Mouse (Mus musculus) gonadal fat pad, adult 2 months (tissue): ENCODE data around the gene Mex3a. TPM values are rescaled to one million over a fixed set of nuclear protein-coding genes. Genes with fewer than 3 reads are reported as not detected.

ENCODE experiments used
- DNase-seq: peaks from one replicate; pipeline ENCODE4 v3.0.0-alpha.2; 2012; ENCODE audit warnings: low read depth
- polyA plus RNA-seq: library from polyadenylated mRNA; depleted of rRNA; stranded (reverse); fragments of >200 nt; gene quantifications from 2 replicates; pipeline ENCODE4 v1.2.3, GENCODE M21; 2012

Mex3a gene
- polyA plus RNA-seq, 1 experiment = 2.0 TPM

DNA sequence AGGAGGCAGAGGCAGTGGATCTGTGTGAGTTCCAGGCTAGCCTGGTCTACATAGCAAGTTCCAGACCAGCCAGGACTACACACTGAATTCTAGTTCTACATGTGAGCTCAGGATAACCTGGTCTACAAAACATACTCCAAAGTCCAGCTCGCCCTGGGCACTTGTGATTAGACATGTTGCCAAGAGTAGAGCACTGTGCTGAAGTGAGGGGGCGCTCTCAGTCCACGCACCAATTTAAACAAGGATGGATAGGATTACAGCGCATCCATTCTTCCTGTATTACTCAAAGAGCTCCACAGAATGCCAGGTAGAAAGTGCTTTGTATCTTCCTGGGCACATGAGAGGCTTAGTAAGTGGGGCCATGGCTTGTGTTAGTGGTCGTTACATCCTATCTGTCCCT lies 12.3 kb downstream of the Mex3a start:
- no peak for DNase-seq

DNA sequence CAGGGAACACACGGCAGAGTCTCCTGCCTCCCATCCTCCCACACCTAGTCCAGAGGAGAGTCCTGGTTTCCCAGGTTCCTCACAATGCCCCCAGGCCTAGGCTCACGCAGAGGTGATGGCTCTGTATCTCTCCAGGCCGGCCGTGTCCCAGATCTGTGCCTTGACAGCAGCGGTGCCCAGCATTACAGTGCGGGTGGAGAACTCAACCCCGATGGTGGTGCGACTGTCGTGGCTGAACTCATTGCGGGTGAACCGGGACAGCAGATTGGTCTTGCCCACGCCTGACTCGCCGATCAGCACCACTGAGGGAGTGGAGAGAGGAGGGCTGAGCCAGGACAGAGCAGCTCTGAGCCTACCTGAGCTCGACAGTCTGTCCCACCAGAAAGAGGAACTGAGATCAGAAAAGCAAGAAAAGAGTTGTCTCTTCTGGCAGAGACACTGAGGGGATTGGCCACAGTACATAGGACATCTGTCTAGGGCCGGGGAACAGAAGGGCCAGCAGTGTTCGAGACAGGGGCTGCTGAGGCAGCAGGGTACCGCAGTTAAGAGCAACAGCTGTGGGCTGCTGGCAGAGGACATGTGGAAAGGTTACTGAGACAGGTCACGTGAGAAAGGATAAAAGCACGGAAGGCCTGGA lies 12.9 kb downstream of the Mex3a start:
- no peak for DNase-seq

DNA sequence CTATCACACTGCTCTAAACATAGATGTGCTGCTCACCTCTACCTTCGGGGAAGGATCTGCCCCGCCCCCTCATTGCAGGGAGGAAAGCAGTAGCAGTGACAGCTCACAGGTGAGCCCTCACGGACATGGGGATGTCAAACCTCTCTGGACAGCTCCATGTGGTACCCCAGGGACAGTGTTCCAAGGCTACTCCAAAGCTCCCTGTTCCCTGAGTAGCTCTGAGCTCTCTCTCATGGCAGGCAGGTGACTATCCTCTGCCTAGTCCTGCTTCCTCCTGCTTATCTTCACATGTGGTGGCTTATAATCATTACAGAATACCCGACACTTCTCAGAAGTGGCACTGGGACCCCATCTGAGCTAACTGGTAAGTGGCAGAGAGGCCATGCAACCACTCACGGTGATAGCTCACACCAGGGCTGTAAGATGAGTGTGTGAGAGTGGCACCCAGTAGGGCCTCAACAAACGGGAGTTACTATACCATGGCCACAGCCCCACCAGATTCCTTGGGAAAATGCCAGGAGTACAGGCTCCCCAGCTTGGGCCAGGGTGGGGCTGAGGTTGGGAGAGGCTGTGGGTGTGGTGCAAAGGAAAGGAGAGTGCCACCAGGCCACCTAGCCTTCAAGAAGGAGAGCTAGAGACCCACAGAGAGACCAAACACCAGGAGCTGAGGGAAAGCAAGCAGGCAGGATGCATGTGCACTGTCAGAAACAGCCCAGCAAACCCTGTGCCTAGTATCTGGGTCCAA lies 14.7 kb downstream of the Mex3a start:
- no peak for DNase-seq

DNA sequence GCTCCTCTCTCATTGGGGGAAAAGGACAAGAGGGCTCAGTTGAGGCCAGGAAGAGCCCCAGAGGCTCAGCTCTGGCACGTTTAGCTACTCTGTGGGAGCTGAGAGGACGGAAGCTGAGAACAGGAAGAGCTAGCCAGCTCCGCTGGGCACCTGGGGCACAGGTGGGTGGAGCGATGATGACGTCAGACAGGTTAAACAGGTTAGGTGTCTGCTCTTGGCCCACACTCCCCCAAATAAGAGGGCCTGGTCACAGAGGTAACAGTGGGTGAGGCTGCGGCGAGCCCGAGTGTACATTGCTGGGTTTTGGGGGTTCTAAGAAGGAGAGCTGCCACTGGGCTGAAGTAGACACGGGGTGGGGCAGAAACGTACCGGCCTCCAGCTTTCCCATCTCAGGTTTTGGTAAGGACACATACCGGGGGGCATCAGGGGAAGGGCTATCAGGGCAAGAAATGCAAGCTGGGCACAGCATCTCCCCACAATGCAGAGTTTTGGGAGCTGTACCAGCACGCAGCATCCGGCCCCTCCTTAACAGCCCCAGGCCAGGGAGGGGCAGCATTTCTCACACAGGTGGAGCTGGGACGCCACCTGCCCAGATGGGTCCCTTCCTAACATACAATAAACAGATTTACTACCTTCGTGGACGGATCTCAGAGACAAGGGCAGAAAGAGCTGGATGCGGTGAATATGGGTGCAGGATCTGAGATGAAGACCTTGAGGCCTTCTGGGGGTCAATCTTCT lies 16.2 kb downstream of the Mex3a start, which contains the start of gene Rab25:
Gene Rab25, minus strand, starts transcription at position 121 of the 738 bp plus-strand sequence.
- DNase-seq = no peak

DNA sequence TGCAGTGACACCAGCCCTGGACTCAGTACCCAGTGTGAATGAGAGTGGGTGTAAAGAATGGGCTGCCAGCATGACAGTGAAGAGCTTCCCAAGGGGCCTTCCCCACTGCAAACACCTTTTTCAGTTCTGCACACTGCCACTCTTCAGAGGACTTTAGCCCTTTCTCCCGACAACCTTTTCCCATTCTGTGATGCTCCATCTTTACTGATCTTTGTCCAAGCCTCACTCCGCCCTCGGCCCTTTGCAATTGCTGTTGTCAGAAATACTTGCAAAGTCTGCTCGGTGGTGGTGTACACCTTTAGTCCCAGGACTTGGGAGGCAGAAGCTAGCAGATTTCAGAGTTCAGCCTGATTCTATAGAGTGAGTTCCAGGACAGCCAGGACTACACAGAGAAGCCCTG lies 19.4 kb downstream of the Mex3a start:
- no peak for DNase-seq

DNA sequence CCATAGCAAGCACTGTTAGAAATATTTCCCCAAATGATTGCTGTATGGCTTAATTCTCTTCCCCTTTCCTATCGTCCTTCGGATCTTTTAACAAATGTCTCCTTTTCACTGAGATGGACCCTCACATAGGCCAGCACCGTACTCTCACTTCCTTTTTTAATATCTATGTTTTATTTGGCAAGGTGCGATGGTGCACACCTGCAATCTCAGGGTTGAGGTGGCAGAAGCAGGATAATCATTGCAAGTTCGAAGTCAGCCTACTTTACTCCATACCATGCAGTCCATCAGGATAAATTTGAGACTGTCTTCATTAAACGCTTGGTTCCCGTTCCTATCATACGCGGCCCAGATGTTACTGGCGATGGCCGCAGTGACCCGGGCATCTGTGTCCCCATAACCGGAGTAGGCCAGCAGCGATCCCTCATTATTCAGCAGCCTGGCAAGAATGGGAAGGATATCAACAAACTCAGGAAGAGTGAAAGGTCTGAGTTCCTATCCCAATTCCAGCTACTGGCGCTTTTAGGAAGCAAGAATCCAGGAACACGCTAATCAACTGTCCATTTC lies 20.0 kb downstream of the Mex3a start:
- DNase-seq = no peak

DNA sequence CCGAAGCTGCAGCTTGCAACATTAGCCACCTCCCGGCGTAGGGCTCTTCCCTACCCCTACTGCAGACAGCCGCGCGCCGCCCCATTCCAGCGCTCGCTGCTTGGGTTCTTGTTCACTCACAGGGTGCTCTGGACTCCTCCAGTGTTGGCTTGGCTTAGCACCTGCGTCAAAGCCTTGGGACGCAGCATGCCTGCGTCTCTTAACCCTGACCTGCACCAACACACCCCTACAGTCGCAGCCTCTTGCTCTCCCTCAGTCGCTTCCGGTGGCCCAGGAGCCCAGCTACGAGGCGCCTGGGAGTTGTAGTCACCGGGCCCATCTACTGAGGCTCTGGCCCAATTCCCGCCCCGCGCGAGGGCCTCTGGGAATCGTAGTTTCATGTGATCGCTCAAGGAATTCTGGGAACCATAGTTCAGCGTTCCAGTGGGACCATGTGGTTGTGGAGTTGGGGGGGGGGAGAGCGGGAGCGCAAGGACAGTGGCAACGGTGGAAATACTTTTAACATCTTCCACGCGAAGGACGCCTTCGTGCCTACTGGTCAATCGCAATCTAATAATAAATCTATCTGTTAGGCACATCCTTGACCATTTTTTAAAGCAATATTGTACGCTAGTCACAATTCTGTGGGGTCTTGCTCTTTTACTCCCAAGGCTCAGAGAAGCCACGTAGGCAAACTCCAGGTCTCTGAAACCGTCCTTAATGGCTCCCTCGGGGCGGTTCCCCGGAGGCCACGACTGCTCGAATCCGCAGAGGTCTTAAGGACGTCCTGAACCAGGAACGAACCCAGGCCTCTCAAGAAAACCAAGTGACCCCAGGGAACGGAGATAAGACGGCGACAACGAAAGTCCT lies 20.7 kb downstream of the Mex3a start, which contains the start of gene Lamtor2:
Gene Lamtor2, minus strand, starts transcription at position 399 of the 849 bp plus-strand sequence.
- peak; percentile 90 for DNase-seq

DNA sequence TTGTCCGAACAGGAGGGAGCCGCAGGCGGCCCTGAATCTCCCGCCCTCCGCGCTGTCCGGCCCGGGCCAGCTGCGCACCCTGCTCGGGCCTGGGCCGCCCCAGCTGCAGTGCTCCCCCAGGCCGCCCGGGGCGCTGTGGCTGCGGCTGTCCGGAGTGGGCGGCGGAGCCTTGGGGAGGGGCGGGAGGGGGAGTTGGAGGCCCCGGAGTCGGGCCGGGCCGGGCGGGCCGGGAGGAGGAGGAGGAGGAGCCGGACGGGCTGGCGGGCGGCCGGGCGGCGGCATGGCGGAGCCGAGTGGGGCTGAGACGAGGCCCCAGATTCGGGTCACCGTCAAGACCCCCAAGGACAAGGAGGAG lies 21.3 kb downstream of the Mex3a start, which contains the start of gene Ubqln4:
Gene Ubqln4, plus strand, starts transcription at position 234 of the 355 bp plus-strand sequence.
- no peak for DNase-seq

DNA sequence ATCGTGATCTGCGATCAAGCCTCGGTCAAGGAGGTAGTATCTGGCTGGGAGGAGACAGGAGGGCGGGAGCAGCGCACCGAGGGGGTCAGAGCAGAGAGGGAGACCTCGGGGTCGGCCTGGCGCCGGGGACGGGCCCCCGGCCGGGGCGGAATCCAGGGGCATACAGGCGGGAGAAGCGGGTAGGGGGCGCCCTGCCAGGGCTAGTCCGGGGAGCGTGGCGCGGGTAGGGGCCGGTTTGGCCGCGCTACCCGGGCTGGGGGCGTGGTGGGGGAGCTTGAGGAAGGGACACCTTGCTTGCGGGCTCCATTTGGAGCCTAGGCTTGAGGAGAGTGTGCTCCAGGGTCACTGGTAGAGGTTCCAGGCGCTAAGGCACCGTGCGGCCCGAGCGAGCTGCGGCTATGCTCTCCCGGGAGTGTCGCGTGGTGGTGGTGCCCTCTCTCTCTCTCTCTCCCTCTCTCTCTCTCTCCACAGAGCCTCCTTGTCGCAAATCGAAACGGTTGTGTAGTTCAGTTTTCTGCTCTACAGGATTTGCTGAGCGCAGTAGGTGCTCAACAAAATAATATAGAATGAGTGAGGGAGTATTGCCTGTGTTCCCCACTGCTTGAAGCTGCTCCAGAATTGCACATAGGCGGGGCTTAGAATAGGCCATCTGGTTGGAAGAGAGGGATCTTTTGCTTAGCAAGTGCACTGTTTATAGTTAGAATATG lies 21.8 kb downstream of the Mex3a start:
- no peak for DNase-seq

DNA sequence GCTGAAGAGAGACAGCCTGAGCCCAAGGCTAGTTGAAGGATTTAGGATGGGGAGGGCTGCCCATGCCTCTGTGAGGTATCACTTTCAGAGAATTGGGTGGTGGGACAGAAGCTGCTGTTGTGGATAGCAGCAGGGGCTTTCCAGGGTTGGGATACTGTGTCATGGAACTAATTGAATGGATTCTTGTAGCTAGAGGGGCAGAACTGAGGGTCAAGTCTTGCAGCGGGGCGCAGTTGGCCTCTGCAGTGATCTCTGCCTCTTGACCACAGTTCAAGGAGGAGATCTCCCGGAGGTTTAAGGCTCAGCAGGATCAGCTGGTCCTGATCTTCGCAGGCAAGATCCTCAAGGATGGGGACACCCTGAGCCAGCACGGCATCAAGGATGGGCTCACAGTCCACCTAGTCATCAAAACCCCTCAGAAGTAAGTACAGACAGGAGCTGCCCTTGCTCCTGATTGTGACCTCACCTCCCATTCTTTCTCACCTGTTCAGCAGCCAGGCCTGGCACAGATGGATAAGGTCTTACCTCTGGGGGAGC lies 22.9 kb downstream of the Mex3a start:
- no peak for DNase-seq

DNA sequence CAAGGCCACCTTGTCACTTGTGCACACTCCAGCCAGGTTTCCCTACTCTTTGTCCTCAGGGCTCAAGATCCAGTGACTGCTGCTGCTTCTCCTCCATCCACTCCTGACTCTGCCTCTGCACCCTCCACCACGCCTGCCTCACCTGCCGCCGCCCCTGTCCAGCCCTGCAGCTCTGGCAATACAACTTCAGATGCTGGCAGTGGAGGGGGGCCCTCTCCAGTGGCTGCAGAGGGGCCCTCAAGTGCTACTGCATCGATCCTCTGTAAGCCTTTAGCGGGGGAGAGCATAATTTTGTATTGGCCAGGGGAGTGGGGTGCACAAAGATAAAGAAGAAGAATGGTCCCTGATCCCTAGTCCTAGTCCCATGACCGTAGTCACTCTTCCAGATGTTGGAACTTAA lies 23.5 kb downstream of the Mex3a start:
- no peak for DNase-seq

DNA sequence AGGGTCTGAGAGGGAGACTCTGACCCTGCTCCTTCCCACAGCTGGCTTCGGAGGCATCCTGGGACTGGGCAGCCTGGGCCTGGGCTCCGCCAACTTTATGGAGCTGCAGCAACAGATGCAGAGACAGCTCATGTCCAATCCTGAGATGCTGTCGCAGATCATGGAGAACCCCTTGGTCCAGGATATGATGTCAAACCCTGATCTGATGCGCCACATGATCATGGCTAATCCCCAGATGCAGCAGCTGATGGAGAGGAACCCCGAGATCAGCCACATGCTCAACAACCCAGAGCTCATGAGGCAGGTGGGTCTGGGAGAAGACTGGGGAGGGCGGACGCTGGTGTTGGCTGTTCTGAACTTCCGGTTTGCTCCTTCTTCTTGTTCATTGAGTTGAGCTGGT lies 24.4 kb downstream of the Mex3a start:
- DNase-seq = no peak

DNA sequence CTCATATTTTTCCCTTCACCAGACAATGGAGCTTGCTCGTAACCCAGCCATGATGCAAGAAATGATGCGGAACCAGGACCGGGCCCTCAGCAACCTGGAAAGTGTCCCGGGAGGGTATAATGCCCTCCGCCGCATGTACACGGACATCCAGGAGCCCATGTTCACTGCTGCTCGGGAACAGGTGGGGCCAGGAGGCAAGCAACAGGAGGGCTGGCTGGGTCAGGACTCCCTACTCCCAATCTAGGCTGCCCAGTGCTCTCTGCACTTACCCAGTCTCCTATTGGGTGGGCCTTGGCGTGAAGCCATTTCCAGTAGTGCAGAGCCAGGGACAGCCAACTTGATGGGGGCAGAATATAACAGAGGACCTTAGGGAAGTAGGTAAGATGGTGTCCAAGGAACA lies 27.4 kb downstream of the Mex3a start:
- no peak for DNase-seq

DNA sequence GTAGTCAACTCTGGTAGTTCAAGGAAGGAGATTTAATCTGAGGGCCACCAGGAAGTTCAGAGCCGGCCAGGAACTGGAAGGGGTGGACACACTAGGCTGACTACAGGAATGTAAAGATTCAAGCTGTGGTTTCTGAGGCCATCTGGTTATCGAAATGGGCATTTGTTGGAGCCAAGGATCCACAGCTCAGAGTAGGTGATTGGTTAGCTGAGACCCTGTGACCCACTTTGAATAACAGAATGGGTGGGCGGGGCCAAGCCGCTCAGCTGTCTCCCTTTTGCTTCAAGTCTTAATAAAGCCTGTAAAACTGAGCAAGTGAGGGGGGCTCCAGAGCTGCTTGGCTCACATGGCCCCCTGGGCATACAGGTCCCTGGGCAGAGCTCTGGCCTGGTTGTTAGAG lies 29.8 kb downstream of the Mex3a start:
- no peak for DNase-seq

DNA sequence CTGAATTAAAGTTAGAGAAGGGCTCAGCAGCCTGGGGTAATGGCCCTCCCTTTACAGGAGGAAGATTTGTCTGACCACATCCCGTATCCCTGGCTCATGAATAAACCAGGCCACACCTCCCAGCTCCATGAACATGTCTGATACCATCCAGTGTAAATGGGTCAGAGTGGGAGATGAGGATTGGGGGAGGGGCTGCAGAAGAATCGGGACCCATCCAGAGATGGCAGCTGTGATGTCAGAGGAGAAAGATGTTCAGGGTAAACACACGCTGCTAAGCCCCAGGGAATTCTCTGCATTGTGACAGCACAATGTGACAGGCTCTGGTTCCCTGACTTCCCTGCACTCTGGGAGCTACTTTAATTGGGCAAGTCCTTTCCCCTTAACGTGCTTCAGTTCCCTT lies 31.2 kb downstream of the Mex3a start:
- no peak for DNase-seq

DNA sequence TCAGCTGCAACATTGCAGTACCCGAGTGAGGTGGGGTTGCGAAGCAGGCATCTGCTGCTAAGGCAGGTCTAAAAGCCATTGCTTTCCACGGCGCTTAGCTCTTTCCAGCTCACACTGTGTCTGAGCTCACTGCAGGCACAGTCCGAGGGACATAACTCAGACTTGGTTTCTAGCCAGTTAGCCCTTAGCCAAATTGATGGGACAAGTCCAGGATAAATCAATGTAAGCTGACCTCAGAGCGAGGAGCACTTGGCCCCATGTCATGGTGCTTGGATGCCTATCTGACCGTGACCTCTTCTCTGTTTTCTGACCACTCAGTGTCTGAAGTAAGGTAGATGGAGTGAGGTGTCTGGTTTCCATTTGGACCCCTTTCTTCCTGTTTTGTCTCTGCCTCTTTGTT lies 31.8 kb downstream of the Mex3a start:
- no peak for DNase-seq

DNA sequence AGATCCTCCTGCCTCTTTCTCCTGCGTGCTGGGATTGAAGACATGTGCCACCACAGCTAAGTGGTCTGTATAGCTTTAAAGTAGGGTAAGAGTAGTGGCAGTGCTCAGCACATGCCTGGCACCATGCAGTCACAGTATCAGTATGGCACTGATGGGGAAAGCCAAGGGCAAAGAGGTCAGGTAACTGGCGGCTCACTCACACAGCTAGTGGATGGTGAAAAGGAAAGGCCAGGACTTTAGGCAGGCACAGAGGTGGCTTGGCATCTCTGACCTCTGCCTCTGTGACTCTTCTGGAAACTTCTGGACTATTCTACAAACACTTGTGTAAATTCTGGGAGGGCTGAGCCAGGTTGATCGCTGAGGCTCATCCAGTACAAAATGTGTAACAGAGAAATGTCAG lies 33.9 kb downstream of the Mex3a start:
- no peak for DNase-seq

DNA sequence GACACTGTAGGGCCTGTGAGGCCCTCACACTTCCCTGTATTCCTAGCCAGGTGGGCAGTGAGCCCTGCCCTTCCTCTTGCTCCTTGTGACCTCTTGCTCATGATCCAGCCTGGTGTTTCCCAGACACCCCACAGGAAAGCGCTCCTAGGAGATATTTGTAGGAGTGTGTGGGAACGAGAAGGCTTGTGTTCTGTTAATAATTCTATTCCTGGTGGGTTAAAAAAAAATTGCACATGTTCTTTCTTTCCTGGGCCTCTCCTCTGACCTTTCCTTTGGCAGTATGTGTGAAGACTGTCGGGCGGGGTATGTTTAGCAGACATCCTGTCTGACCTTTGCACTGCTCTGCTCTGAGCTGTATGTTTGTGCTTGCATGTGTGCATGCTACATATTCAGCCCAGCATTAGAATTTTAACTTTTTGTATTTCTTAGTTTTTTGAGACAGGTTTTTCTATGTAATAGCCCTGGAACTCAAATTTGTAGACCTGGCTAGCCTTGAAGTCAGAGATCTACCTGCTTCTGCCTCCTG lies 34.4 kb downstream of the Mex3a start:
- DNase-seq = no peak

DNA sequence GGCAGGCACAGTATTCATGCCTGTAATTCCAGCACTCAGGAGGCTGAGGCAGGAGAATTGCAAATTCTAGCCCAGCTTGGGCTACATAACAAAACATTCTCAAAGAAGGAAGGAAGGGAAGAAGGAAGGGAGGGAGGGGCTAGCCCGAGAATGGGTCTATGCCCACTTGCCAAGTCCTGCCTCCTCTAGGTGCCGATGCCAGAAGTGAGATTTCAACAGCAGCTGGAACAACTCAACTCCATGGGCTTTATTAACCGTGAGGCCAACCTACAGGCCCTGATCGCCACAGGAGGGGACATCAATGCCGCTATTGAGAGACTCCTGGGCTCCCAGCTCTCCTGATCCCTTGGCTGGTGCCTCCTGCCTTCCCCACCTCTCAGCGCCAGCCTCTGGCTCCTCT lies 35.7 kb downstream of the Mex3a start:
- no peak for DNase-seq

DNA sequence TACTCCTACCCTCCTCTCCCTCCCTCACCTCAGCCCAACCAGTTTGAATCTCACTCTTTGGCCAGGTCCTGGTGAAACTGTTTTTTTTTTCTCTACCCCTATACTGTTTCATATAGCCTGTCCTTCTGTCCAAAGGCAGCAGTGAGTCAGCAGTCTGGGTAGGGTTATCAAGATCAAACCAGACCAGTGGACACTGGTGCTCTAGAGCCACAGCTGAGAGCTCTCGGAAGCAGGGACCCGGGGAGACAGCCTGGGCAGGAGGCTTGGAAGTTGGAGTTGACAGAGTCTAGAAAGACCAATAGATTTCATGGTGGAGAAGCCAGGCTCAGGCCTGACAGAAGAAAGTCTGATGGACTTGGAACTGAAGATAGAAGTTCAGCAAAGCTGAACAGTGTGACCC lies 36.4 kb downstream of the Mex3a start:
- no peak for DNase-seq
